Comparison of ENCODE assay signal across 12 mouse cellular contexts in the genomic region with DNA sequence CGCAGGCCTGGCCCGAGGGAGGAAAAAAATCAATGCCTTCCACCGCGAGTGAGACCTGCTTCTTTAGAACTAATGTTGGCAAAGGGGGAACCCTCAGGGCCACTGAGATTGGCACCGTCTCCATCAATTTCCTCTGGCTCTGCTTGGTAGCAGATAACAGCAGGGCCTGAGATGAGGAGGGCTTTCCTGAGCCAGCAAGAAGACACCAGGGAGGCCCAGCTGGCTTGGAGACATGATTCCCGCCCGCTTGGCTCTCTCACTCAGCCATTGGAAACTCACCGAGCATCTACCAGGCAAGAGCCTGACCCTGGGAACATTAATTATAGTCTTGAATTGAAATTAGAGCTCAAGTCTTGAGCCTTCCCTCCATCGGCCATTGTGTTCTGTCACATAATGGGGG. TPM values are rescaled to one million over a fixed set of nuclear protein-coding genes. Genes with fewer than 3 reads are reported as not detected.
DNase-seq lines count a peak whose midpoint lies in the region; ATAC-seq and TF ChIP-seq lines count a peak whose summit lies in the region.
"Had no signal": no experiment of that assay in that cellular context is flagged by ENCODE, and none has a peak within 500 bp of the region (broad histone marks: within the 10 kb centered on the region; RNA-seq: fewer than 3 reads in every experiment).

No protein-coding gene starts in this region.

- WGBS in forebrain, postnatal 0 days: 46% methylated on average over 9 of the region's 9 CpGs
- WGBS in forebrain, embryonic 12.5 days: 60% methylated on average over 9 of the region's 9 CpGs

- no peaks in the 10 kb centered on the region for H3K36me3 ChIP-seq in forebrain, postnatal 0 days (ENCODE audit: insufficient read depth)
- no peaks in the 10 kb centered on the region for H3K36me3 ChIP-seq in forebrain, embryonic 12.5 days (replicated peaks)
- H3K36me3 ChIP-seq: embryonic facial prominence, embryonic 15.5 days had no signal

- no peaks in the 10 kb centered on the region for H3K9me3 ChIP-seq in forebrain, postnatal 0 days (ENCODE audit: low read length)
- no peaks in the 10 kb centered on the region for H3K9me3 ChIP-seq in forebrain, embryonic 12.5 days
- H3K9me3 ChIP-seq: embryonic facial prominence, embryonic 15.5 days had no signal

- no peak for DNase-seq in forebrain, postnatal 0 days
- DNase-seq in urinary bladder, postnatal 14 days (ENCODE audit: low spot score): peak; percentile 21
- DNase-seq in urinary bladder, postnatal 25 days (ENCODE audit: low spot score): no peak
- DNase-seq in heart, postnatal 4 days: peak; percentile 11
- DNase-seq in skeletal muscle tissue, adult 2 months (ENCODE audit: low read depth, low spot score): peak; percentile 26
- DNase-seq in frontal cortex, postnatal 36 days (ENCODE audit: low spot score in 2 of 2): no peak
- DNase-seq: retina, postnatal 1 day had no signal

- H3K27ac ChIP-seq in forebrain, postnatal 0 days (ENCODE audit: low read depth, low read length): no peak overlapping the region
- no peak overlapping the region for H3K27ac ChIP-seq in forebrain, embryonic 12.5 days
- H3K27ac ChIP-seq: embryonic facial prominence, embryonic 15.5 days; layer of hippocampus, adult 2 months had no signal

- no peak for TF ChIP-seq CTCF in forebrain, postnatal 0 days (IDR thresholded peaks at IDR 0.05; ENCODE audit: low read depth)

- no peak overlapping the region for H3K4me2 ChIP-seq in forebrain, postnatal 0 days (ENCODE audit: low read depth)
- H3K4me2 ChIP-seq in forebrain, embryonic 12.5 days: no peak overlapping the region
- H3K4me2 ChIP-seq: embryonic facial prominence, embryonic 15.5 days had no signal

- H3K9ac ChIP-seq in forebrain, postnatal 0 days: no peak overlapping the region
- no peak overlapping the region for H3K9ac ChIP-seq in forebrain, embryonic 12.5 days
- H3K9ac ChIP-seq: embryonic facial prominence, embryonic 15.5 days had no signal

- ATAC-seq in forebrain, postnatal 0 days: peak; percentile 23; the same call in 1 of the 2 replicates
- no peak for ATAC-seq in forebrain, embryonic 12.5 days (ENCODE audit: low FRiP score)
- ATAC-seq in granulocyte monocyte progenitor cell, adult 5-6 weeks (replicated peaks; ENCODE audit: poor library complexity, severe bottlenecking): no peak
- ATAC-seq: CD4-positive, CD25-positive, alpha-beta regulatory T cell, adult 4 months had no signal

- H3K4me1 ChIP-seq in forebrain, postnatal 0 days (ENCODE audit: insufficient read depth): no peaks in the 10 kb centered on the region
- peaks cover 7% of the 10 kb centered on the region; the same call in 1 of the 2 replicates for H3K4me1 ChIP-seq in forebrain, embryonic 12.5 days

- no peaks in the 10 kb centered on the region for H3K27me3 ChIP-seq in forebrain, postnatal 0 days (ENCODE audit: insufficient read depth, low read length)
- no peaks in the 10 kb centered on the region for H3K27me3 ChIP-seq in forebrain, embryonic 12.5 days
- H3K27me3 ChIP-seq: embryonic facial prominence, embryonic 15.5 days had no signal

- H3K4me3 ChIP-seq in forebrain, postnatal 0 days (ENCODE audit: low read depth, low read length): no peak overlapping the region
- no peak overlapping the region for H3K4me3 ChIP-seq in forebrain, embryonic 12.5 days (replicated peaks)
- H3K4me3 ChIP-seq: embryonic facial prominence, embryonic 15.5 days; layer of hippocampus, adult 2 months had no signal

RNA-seq across cellular contexts. Expression of a gene that starts 48.9 kb away (rescaled TPM):
- 78.8 and 103 TPM in 2 replicates for total RNA-seq in forebrain, postnatal 0 days (2014; rRNA removed)
- polyA plus RNA-seq in forebrain, postnatal 0 days (2015; fragmentation: Nextera tagmentation; extraction: Ambion mirVana): 62.3 and 72.7 TPM in 2 replicates
- polyA plus RNA-seq in forebrain, embryonic 12.5 days (2016; fragmentation: Nextera tagmentation; extraction: Ambion mirVana): 201 and 236 TPM in 2 replicates
- total RNA-seq in heart, postnatal 4 days (2021): 10 to 100 TPM; 28.2 to 29.3 TPM
- not detected in 2 replicates for total RNA-seq in granulocyte monocyte progenitor cell, adult 5-6 weeks (2014; fragmentation: Nextera tagmentation)
- total RNA-seq in granulocyte monocyte progenitor cell, adult 5-6 weeks (2017): 0.26 and 1.9 TPM in 2 replicates

Comparison
In these comparisons a context has a peak if more than half of its experiments do, and no peak if none do; other contexts are left out.
1. DNase-seq: peak in urinary bladder, postnatal 14 days (single experiment), heart, postnatal 4 days (single experiment) and skeletal muscle tissue, adult 2 months (single experiment); none in forebrain, postnatal 0 days (single experiment), urinary bladder, postnatal 25 days (single experiment) and frontal cortex, postnatal 36 days (0 of 2).
2. RNA of a gene that starts 48.9 kb away (total RNA-seq): 78.8 to 103 TPM in forebrain, postnatal 0 days and 28.2 to 29.3 TPM in heart, postnatal 4 days; 0.26 to 1.9 TPM in granulocyte monocyte progenitor cell, adult 5-6 weeks; every median in the first group is over 10 times any median in the second.